Mouse (Mus musculus): ENCODE measurements around the gene Zmiz2.
"Not testable (repeated sequence)": the region's sequence is repeated elsewhere in the genome, so short reads cannot be mapped to it uniquely, and the experiment has no call there.

The Zmiz2 gene

DNA sequence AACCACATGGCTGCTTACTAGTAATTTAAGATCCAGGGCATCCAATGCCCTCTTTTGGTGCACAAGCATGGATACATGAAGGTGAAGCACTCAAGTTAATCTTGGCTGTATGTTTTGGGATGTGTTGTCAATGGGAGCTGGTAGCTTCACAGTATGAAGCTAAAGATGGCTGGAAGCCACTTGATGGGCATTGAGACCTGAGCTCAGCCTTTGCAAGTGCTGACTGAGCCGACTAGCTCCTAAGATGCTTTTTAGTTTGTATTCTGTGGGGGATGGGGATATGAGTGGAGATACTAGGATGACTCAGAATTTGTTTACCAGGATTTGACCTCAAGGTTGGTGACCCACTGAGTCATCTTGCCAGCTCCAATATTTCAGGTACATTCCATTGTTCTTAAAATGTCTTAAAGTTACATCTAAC lies 31.4 kb downstream of the Zmiz2 start:
- no peak for DNase-seq (ENCODE audit: low spot score in 2 of 2)

DNA sequence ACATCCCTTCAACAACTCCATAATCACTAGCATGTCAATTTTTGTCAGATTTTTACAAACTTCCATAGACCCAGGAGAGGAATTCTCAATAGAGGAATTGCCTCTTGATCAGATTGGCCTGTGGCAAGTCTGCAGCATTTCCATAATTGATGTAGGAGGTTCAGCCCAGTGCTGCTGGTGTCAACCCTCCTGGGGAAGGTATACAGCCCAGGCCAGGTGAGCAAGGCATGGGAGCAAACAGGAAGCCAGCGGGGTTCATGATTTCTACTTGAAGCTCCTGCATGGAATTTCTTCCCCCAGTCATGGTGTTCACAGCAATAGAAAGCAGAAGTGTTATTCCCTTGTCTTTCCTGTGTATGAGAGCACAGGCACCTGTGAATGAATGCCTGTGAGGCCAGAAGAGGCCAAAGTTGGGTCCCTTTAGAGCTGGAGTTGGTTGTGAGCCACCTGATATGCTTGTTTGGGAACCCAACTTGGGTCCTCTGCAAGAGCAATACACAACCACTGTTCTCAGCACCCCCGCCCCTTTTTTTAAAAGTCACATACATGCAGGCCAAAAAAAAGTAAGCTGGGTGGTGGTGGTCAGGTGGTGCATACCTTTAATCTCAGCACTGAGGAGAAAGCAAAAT lies 32.0 kb downstream of the Zmiz2 start:
- DNase-seq (ENCODE audit: low spot score in 2 of 2): no peak

DNA sequence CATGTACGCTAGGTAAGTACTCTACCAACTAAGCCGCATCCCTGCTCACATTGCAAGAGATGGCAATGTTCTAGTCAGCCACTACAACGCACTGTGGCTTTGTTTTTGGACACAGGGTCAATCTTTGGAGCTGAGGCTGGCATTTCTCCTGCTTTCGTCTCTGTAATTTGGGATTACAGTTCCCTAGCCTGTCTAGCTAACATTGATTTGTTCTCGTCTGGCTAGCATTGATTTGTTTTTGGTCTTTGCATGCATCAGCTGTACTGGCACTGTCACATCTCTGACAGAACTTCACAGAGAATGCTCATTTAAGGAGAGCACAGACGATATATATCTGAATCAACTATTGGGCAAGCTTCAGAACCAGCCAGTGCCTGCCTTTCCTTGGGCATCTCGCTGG lies 41.3 kb downstream of the Zmiz2 start:
- DNase-seq (ENCODE audit: low spot score in 2 of 2): no peak

DNA sequence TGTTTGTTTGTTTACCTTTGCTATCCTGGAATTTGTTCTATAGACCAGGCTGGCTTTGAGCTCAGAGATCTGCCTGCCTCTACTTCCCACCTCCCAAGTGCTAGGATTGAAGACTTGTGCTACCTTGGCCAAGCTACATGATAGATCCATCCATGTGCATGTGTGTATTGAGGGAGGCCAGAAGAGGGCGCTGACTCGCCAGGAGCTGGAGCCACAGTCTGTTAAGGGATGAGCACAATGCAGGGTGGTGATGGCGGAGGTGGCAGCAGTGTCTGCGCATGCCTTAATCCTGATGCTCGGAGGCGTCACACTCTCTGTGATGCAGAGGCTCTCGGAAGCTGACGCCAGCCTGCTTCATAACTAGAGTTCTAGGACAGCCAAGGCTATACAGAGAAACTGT lies 47.6 kb downstream of the Zmiz2 start:
- peak; percentile 23 to 65 for DNase-seq (ENCODE audit: low spot score in 2 of 2)

DNA sequence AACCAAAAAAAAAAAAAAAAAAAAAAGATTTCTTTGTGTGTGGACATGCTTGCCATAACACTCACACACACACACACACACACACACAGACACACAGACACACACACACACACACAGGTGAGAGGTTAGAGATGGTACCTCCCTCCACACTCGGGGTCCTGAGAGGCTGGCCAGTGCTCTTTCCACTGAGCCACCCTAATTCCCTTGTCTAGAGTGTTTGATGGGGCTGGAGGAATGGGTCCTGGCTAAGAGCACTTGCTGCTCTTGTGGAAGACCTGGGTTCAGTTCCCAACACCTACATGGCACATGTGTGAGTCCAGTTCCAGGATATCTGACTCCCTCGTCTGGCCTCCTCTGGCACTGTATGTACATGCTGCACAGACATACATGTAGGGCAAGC lies 48.8 kb downstream of the Zmiz2 start:
- DNase-seq (ENCODE audit: low spot score in 2 of 2): no peak

DNA sequence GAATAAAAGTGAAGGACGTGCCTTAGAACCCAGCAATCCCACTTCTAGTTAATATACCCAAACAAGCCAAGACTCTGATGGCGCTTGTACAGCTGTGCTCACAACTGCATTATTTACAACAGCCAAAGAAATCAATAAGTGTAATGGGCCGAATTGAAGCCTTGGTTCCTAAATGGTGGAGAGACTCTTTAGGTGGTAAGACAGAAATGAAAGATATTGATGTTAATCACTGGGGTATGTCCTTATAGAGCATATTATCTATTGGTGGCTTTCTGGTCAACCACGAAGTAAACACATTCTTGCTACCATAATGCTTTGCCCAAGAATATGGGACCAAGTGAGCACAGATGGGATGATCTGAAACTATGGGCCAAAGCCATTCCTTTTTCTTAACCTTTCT lies 51.3 kb downstream of the Zmiz2 start:
- no peak for DNase-seq (ENCODE audit: low spot score in 2 of 2)

DNA sequence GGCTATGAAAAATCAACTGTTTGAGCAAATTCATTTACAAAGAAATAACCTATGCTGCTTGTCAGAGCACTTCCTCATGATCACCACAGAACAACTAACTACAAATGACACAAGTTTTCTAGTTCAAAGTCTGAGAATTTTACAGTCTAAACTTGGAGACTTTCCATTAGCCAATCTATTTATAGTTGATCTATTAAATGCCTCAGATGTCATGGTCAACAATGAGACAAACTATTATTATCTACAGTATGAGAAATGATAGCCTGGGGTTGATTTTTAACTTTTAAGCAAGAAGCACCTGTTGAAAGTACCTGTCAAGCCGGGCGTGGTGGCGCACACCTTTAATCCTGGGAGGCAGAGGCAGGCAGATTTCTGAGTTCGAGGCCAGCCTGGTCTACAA lies 53.7 kb downstream of the Zmiz2 start:
- DNase-seq (ENCODE audit: low spot score in 2 of 2): no peak

DNA sequence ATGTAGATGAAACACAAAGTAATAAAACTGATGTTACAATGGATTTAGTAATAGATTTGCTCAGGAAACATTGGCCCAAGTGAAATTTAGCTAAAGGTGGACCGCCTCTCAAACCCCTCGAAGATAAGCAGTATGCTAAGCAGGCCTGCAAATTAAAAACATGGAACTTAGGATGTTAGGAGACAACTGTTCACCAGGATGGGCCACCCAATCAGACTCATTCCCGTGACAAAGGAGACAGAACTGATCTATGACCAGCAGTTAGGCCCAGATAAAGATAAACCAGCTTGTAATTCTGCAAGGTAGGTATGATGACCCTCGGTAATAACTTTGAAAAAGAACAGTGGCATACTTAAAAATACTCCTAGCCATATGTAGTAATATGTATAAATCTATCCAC lies 54.2 kb downstream of the Zmiz2 start:
- DNase-seq (ENCODE audit: low spot score in 2 of 2): no peak

DNA sequence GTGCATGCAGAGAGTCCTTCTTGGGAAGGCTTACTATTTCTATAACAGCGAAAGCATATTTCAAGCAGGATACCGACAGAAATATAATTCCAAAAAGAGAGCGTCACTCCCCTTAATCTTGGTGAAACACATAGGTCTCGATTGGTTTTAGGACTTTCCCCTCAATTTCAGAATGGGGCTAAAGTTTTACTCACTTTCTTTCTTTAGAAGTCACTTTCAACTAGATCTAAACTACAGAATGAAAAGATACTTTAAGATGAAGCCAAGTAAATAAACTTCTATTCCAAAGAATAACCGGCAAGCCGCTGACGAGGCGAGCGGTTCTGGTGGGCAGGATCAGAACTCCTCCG lies 54.8 kb downstream of the Zmiz2 start:
- DNase-seq (ENCODE audit: low spot score in 2 of 2): no peak

DNA sequence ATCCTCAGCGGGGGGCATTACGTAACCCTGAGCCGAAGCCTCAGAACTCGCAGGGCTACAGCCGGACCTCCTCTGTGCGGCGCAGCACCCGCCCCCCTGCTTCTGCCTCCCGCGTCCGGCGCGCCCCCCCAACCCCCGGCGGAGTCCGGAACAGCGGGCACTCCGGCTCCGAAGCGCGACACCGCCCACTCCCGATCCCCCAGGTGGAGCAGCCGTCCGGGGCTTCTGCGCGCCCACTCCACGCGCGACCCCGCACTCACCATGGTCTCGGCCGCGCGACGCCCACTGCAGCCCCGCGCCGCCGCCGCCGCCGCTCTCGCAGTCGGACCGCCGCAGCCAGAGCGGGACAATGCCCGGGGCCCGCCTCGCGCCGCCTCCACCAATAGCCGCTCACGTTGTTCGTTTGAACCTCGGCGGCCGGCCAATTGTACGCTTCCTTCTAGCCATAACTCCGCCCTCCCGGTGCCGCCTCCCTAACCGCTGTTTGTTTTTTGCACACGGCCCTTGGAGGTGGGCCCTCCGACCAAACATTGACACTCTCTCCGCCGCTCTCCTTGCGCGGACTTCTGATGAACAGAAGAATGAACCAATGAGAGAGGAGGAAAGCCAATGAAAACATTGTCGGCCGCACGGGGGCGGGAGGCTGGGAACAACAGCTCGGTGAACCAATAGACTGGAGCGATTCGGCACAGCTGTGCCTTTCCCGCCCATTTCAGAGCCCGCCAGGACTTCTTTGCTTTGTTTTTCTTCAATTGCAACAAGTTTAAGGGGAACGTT lies 55.4 kb downstream of the Zmiz2 start, which contains the start of gene H2afv:
Gene H2afv (minus strand): TSS at position 367 of the 777 bp plus-strand sequence.
- DNase-seq (ENCODE audit: low spot score in 2 of 2): peak; percentile 99

DNA sequence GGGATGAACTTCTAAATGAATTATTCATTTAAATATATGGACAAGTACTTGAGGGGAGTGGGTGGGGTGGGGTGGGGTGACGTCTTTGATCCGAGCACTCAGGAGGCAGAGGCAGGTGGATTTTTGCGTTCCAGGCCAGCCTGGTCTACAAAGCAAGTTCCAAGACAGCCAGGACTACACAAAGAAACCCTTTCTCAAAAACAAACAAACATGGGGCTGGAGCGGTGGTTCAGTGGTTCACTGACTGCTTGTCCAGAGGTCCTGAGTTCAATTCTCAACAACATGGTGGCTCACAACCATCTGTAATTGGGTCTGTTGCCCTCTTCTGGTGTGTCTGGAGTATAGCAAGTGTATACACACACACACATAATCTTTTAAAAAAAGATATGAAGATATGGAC lies 56.6 kb downstream of the Zmiz2 start:
- DNase-seq (ENCODE audit: low spot score in 2 of 2): no peak

DNA sequence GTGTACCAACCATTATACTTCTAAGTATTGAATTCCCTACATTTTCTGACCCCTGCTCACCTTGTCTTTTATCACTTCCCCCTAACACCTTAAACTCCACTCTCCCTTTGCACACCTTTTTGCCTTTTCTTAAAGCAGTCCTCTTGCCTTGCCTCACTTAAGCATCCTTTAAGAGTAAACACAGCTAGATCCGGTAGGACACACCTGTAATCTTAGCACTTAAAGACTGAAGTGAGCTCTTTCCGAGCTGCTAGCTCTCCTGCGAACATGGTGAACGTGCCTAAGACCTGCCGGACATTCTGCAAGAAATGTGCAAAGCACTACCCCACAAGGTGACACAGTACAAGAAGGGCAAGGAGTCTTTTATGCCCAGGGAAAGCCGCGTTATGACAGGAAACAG lies 57.1 kb downstream of the Zmiz2 start:
- DNase-seq (ENCODE audit: low spot score in 2 of 2): no peak

DNA sequence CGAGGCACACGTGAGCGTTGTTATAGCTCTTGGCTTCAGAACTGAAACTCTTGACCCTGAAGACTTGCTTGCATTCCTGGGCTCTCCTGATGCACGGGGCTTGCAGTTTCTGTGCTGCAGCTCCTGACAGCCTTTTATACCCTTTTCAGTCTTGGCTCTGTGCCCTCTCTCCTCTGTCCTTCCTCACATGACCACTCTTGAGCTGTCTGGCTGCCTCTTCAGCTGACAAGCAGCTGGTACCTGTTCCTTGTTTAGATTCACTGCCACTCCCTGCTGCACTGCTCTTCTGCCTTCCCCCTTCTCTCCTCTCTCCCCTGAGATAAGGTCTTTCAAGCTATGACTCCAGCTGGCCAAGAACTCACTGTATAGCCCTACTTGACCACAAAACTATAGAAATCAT lies 58.6 kb downstream of the Zmiz2 start:
- DNase-seq (ENCODE audit: low spot score in 2 of 2): no peak

DNA sequence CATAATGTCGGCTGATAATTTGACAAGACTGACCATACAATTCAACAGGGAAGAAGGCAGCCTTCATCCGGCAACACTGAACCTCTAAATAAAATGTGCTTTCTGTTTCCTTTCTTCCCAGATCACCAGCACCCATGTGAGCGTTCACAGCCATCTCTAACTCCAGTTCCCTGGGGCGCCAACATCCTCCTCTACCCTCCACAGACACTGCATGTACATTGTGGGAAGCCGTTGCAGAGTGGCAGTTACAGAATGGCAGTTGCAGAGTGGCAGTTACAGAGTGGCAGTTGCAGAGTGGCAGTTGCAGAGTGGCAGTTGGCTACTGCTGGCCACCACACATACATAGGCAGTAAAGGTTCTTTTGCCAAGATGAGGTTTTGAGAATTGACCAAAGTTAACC lies 59.3 kb downstream of the Zmiz2 start:
- not testable (repeated sequence) for DNase-seq (ENCODE audit: low spot score in 2 of 2)
